Mouse (Mus musculus) stomach, postnatal 0 days (tissue): ENCODE data around the gene Dlg2. TPM values are rescaled to one million over a fixed set of nuclear protein-coding genes. Genes with fewer than 3 reads are reported as not detected.

ENCODE experiments used
- ATAC-seq: fragments of 200-750 bp; cut with Nextera tagmentation; 2 replicates; pipeline ENCODE4 v1.8.0; 2017; ENCODE audit not compliant: low FRiP score, low TSS enrichment
- DNase-seq: peaks from one replicate; pipeline ENCODE4 v3.0.0-alpha.2; 2016; ENCODE audit warnings: low spot score
- H3K27ac ChIP-seq: fragments of 300-500 bp; sonication (generic); replicated peaks from 2 replicates; pipeline ENCODE4 v1.5.1; 2014; ENCODE audit warnings: mild to moderate bottlenecking, control low read depth
- H3K27me3 ChIP-seq: fragments of 300-500 bp; sonication (generic); 2 replicates; pipeline ENCODE4 v1.6.1; 2014; ENCODE audit warnings: low read length; ENCODE audit not compliant: control insufficient read depth, insufficient read depth
- H3K36me3 ChIP-seq: fragments of 300-500 bp; sonication (generic); 2 replicates; pipeline ENCODE4 v1.6.1; 2014; ENCODE audit warnings: low read length, mixed read lengths; ENCODE audit not compliant: control insufficient read depth, insufficient read depth
- H3K4me1 ChIP-seq: fragments of 300-500 bp; sonication (generic); replicated peaks from 2 replicates; pipeline ENCODE4 v1.6.1; 2014; ENCODE audit warnings: antibody characterized with exemption; ENCODE audit not compliant: control insufficient read depth, insufficient read depth
- H3K4me2 ChIP-seq: fragments of 300-500 bp; sonication (generic); replicated peaks from 2 replicates; pipeline ENCODE4 v1.6.1; 2014; ENCODE audit warnings: low read depth, mild to moderate bottlenecking, control low read depth, moderate library complexity
- H3K4me3 ChIP-seq: fragments of 300-500 bp; sonication (generic); 2 replicates; pipeline ENCODE4 v1.5.1; 2014; ENCODE audit warnings: low read depth, low read length, control low read depth
- H3K9ac ChIP-seq: fragments of 300-500 bp; sonication (generic); 2 replicates; pipeline ENCODE4 v1.6.1; 2014; ENCODE audit warnings: mild to moderate bottlenecking, low read length, control low read depth, mixed read lengths
- H3K9me3 ChIP-seq: fragments of 300-500 bp; sonication (generic); 2 replicates; pipeline ENCODE4 v1.6.1; 2016; ENCODE audit warnings: low read length; ENCODE audit not compliant: control insufficient read depth
- CTCF ChIP-seq: IDR thresholded peaks from 2 replicates; pipeline ENCODE4 v1.5.1; 2016; ENCODE audit warnings: antibody characterized with exemption, low read depth, mild to moderate bottlenecking, moderate library complexity
- EP300 ChIP-seq: optimal IDR thresholded peaks from 2 replicates; pipeline ENCODE3; 2016; ENCODE audit warnings: antibody characterized with exemption
- WGBS: fragments of 180-500 bp; shearing (Covaris S2); extraction: QIAGEN DNeasy Blood & Tissue Kit; methylation state at CpG from one replicate; pipeline ENCODE4 v1.1.7; 2014; 5-methylcytosine and 5-hydroxymethylcytosine counted together
- polyA plus RNA-seq: library from polyadenylated mRNA; unstranded; fragments of >200 nt; fragmentation: Nextera tagmentation; extraction: Ambion mirVana; gene quantifications from 2 replicates; pipeline ENCODE4 v1.2.1, GENCODE M21; 2015

Dlg2 gene
- polyA plus RNA-seq, 1 experiment from 2014 or later = 12.8 TPM

DNA sequence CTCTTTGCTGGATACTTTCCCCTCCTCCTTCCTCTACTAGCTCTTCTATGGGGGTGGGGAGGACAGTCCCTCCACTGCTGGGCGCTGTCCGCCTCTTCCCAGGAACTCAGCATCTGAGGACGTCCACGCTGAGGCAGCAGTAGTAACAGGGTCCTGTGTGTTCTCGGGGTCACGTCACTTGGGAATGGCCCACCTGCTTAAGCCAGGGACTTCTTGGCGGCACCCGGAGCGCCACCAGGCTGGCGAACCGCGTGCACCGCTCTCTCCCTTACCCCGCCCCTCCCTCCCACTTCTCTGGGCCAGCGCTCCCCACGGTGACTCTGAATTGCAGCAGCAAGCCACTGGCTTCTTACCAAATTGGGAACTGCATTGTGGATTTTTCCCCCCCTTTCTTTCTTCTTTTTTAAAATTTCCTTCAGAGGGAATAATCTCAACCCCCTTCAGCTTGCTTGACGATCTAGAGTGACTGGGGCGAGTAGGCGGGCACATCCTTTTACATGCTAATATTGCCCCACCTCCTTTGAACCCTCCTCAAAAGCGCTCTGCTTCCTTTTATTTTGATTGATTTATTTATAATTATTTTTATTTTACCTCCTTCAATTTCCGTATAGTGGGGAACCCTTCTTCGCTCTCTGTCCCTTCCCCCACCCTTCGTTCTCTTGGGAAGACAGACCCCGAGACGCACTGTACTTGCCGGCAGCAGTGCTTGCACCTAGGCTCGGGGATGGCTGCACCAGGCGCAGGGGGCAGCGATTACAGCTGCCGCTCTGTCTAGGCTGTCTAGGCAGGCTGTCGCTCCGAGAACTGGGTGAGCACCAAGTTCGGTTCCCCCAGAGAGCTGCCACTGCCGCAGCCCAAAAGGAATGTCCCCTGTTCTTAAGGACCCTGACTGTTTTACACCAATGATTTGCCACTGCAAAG, 785.8 kb downstream of the Dlg2 start:
- DNase-seq = peak; percentile 26
- WGBS = 1% methylated on average over 34 of the region's 34 CpGs

DNA sequence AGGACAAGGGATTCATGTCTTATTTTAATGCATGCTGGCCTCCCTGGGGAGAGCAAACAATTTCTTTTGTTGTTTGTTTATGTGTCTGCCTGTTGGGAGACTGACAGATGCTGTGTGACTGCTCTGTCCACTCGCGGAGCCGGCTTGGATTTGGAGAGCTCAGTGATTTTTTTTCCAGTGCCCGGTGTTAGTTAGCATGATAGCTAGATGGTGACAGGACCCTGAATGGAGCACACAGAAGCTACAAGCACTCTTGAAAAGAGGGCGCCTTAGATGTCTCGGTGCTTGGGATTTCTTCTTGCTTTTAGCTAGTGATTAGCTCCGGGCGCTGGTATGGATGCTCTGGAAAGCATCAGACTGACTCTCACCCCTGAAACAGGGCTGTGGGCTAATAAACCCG, 786.5 kb downstream of the Dlg2 start:
- DNase-seq (no peak), ATAC-seq (no peak)
- Histone ChIP-seq H3K4me2 (peak overlapping the region; percentile 55), H3K9ac (no peak overlapping the region), H3K36me3 (no peaks in the 10 kb centered on the region), H3K27me3 (no peaks in the 10 kb centered on the region), H3K4me3 (peak overlapping the region; percentile 35), H3K27ac (no peak overlapping the region), H3K4me1 (no peaks in the 10 kb centered on the region), H3K9me3 (no peaks in the 10 kb centered on the region)
- no peak for TF ChIP-seq EP300
- TF ChIP-seq CTCF = no peak
- WGBS = 6% methylated on average over 9 of the region's 9 CpGs

More for the DNA sequence above, 785.8 kb downstream of the Dlg2 start:
- Histone ChIP-seq H3K36me3 (no peaks in the 10 kb centered on the region), H3K27me3 (no peaks in the 10 kb centered on the region), H3K9ac (no peak overlapping the region), H3K4me1 (no peaks in the 10 kb centered on the region), H3K4me3 (peak overlapping the region; percentile 35), H3K9me3 (no peaks in the 10 kb centered on the region), H3K27ac (no peak overlapping the region), H3K4me2 (peak overlapping the region; percentile 55)
- no peak for ATAC-seq
- no peak for TF ChIP-seq EP300
- TF ChIP-seq CTCF = no peak

- TF ChIP-seq CTCF = no peak
- no peak for TF ChIP-seq EP300
- Histone ChIP-seq H3K27me3 (no peaks in the 10 kb centered on the region), H3K36me3 (no peaks in the 10 kb centered on the region), H3K9ac (no peak overlapping the region), H3K4me2 (no peak overlapping the region), H3K27ac (no peak overlapping the region), H3K4me3 (no peak overlapping the region), H3K9me3 (no peaks in the 10 kb centered on the region), H3K4me1 (no peaks in the 10 kb centered on the region)
- WGBS = 14% methylated on average over 1 of the region's 1 CpGs
- DNase-seq (peak; percentile 21), ATAC-seq (no peak)
These were observed 791.3 kb downstream of the Dlg2 start for GRCm38 (mm10) chr7:91267764-91268163.

DNA sequence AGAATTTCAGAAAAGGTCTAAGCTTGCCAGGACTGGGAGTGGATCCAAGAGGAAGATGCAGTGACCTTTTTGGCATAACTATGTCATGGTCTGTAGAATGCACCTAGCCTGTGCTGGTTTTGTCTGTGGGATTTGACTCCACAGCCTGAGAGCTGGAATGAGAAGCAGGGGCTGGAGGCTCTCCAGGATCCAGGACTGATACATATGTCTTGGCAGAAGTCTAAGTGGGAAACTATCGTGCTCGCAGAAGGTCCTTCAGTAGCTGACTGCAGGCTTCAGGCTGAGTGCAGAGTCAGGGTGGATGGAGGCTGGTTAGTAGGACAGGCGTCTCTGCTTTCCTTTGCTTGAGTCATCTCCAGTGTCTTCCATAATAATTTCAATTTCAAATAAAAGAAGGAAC, 807.7 kb downstream of the Dlg2 start:
- H3K4me3 ChIP-seq = no peak overlapping the region
- no peak for TF ChIP-seq CTCF
- TF ChIP-seq EP300 = no peak
- DNase-seq (no peak), ATAC-seq (no peak)
- H3K9me3 ChIP-seq = no peaks in the 10 kb centered on the region
- no peaks in the 10 kb centered on the region for H3K27me3 ChIP-seq
- H3K27ac ChIP-seq = no peak overlapping the region
- 81% methylated on average over 3 of the region's 3 CpGs for WGBS
- H3K36me3 ChIP-seq = no peaks in the 10 kb centered on the region
- no peak overlapping the region for H3K4me2 ChIP-seq
- no peaks in the 10 kb centered on the region for H3K4me1 ChIP-seq
- no peak overlapping the region for H3K9ac ChIP-seq

GRCm38 (mm10) chr7:91288324-91288723, 811.9 kb downstream of the Dlg2 start:
- H3K27me3 ChIP-seq = no peaks in the 10 kb centered on the region
- no peak overlapping the region for H3K4me2 ChIP-seq
- H3K4me3 ChIP-seq = no peak overlapping the region
- no peak overlapping the region for H3K27ac ChIP-seq
- H3K36me3 ChIP-seq = no peaks in the 10 kb centered on the region
- no peak for ATAC-seq
- no peak for TF ChIP-seq EP300
- no peak for TF ChIP-seq CTCF
- no peaks in the 10 kb centered on the region for H3K4me1 ChIP-seq
- H3K9ac ChIP-seq = no peak overlapping the region
- DNase-seq = no peak
- WGBS = 71% methylated on average over 3 of the region's 3 CpGs
- no peaks in the 10 kb centered on the region for H3K9me3 ChIP-seq

GRCm38 (mm10) chr7:91296127-91296526, 819.7 kb downstream of the Dlg2 start:
- H3K27ac ChIP-seq = no peak overlapping the region
- no peaks in the 10 kb centered on the region for H3K4me1 ChIP-seq
- no peak for DNase-seq
- TF ChIP-seq CTCF = no peak
- TF ChIP-seq EP300 = no peak
- H3K4me3 ChIP-seq = no peak overlapping the region
- no peaks in the 10 kb centered on the region for H3K9me3 ChIP-seq
- no peak overlapping the region for H3K9ac ChIP-seq
- no peaks in the 10 kb centered on the region for H3K36me3 ChIP-seq
- WGBS = 69% methylated on average over 2 of the region's 2 CpGs
- H3K4me2 ChIP-seq = no peak overlapping the region
- no peak for ATAC-seq
- no peaks in the 10 kb centered on the region for H3K27me3 ChIP-seq
